Mouse (Mus musculus) lung, embryonic 16.5 days (tissue): Measurements from ENCODE around the gene Cpz. TPM values are rescaled to one million over a fixed set of nuclear protein-coding genes. Genes with fewer than 3 reads are reported as not detected.
A peak's percentile ranks its signal among the peaks of the same experiment; 100 is the strongest.

Source experiments
- ATAC-seq: fragments of 200-750 bp; cut with Nextera tagmentation; 2 replicates; pipeline ENCODE4 v1.8.0; 2017; ENCODE audit warnings: low read depth, mild to moderate bottlenecking, moderate library complexity
- H3K27ac ChIP-seq: fragments of 300-500 bp; sonication (generic); 2 replicates; pipeline ENCODE4 v1.5.1; 2014; ENCODE audit warnings: mild to moderate bottlenecking, control low read depth, low read length
- H3K27me3 ChIP-seq: fragments of 300-500 bp; sonication (generic); 2 replicates; pipeline ENCODE4 v1.6.1; 2014; ENCODE audit warnings: low read depth, low read length, mixed read lengths; ENCODE audit not compliant: control insufficient read depth, insufficient read depth
- H3K36me3 ChIP-seq: fragments of 300-500 bp; sonication (generic); 2 replicates; pipeline ENCODE4 v1.6.1; 2014; ENCODE audit warnings: low read length; ENCODE audit not compliant: control insufficient read depth, insufficient read depth
- H3K4me1 ChIP-seq: fragments of 300-500 bp; sonication (generic); replicated peaks from 2 replicates; pipeline ENCODE4 v1.6.1; 2014; ENCODE audit warnings: low read length, mixed read lengths; ENCODE audit not compliant: control insufficient read depth, insufficient read depth
- H3K4me2 ChIP-seq: fragments of 300-500 bp; sonication (generic); 2 replicates; pipeline ENCODE4 v1.6.1; 2014; ENCODE audit warnings: low read depth, low read length, control low read depth
- H3K4me3 ChIP-seq: fragments of 300-500 bp; sonication (generic); 2 replicates; pipeline ENCODE4 v1.5.1; 2014; ENCODE audit warnings: mild to moderate bottlenecking, low read length, control low read depth
- H3K9ac ChIP-seq: fragments of 300-500 bp; sonication (generic); 2 replicates; pipeline ENCODE4 v1.6.1; 2014; ENCODE audit warnings: low read length, control low read depth
- H3K9me3 ChIP-seq: fragments of 300-500 bp; sonication (generic); 2 replicates; pipeline ENCODE4 v1.6.1; 2016; ENCODE audit warnings: low read length; ENCODE audit not compliant: control insufficient read depth
- WGBS: fragments of 180-500 bp; shearing (Covaris S2); extraction: QIAGEN DNeasy Blood & Tissue Kit; methylation state at CpG from one replicate; pipeline ENCODE4 v1.1.7; 2014; 5-methylcytosine and 5-hydroxymethylcytosine counted together
- polyA plus RNA-seq: library from polyadenylated mRNA; unstranded; fragments of >200 nt; fragmentation: Nextera tagmentation; extraction: Ambion mirVana; gene quantifications from 2 replicates; pipeline ENCODE4 v1.2.1, GENCODE M21; 2015

Cpz gene
- polyA plus RNA-seq, 1 experiment from 2014 or later: 8.1 TPM

- no peak overlapping the region for H3K27ac ChIP-seq
- no peaks in the 10 kb centered on the region for H3K36me3 ChIP-seq
- H3K4me2 ChIP-seq: no peak overlapping the region
- H3K27me3 ChIP-seq: peaks cover 3% of the 10 kb centered on the region; the same call in 1 of the 2 replicates
- no peak overlapping the region for H3K4me3 ChIP-seq
- no peaks in the 10 kb centered on the region for H3K4me1 ChIP-seq
- H3K9ac ChIP-seq: no peak overlapping the region
- ATAC-seq: no peak
- H3K9me3 ChIP-seq: no peaks in the 10 kb centered on the region
- WGBS: 14% methylated on average over 5 of the region's 5 CpGs
Measured at GRCm38 (mm10) chr5:35495989-35496388, 29.5 kb downstream of the Cpz start.

GRCm38 (mm10) chr5:35494773-35495390 is 30.6 kb downstream of the Cpz start:
- Histone ChIP-seq H3K36me3 (no peaks in the 10 kb centered on the region), H3K4me3 (no peak overlapping the region), H3K9me3 (no peaks in the 10 kb centered on the region), H3K9ac (no peak overlapping the region), H3K4me1 (no peaks in the 10 kb centered on the region), H3K4me2 (no peak overlapping the region), H3K27ac (no peak overlapping the region), H3K27me3 (peaks cover 3% of the 10 kb centered on the region; the same call in 1 of the 2 replicates)
- ATAC-seq: no peak
- 36% methylated on average over 8 of the region's 8 CpGs for WGBS

GRCm38 (mm10) chr5:35493770-35494169 is 31.7 kb downstream of the Cpz start:
- Histone ChIP-seq H3K36me3 (no peaks in the 10 kb centered on the region), H3K27me3 (peaks cover 3% of the 10 kb centered on the region; the same call in 1 of the 2 replicates), H3K4me3 (no peak overlapping the region), H3K4me2 (no peak overlapping the region), H3K9ac (no peak overlapping the region), H3K4me1 (no peaks in the 10 kb centered on the region), H3K9me3 (no peaks in the 10 kb centered on the region), H3K27ac (no peak overlapping the region)
- 29% methylated on average over 12 of the region's 12 CpGs for WGBS
- no peak for ATAC-seq

- Histone ChIP-seq H3K27me3 (no peaks in the 10 kb centered on the region), H3K4me1 (no peaks in the 10 kb centered on the region), H3K4me2 (no peak overlapping the region), H3K9me3 (no peaks in the 10 kb centered on the region), H3K4me3 (no peak overlapping the region), H3K9ac (no peak overlapping the region), H3K36me3 (no peaks in the 10 kb centered on the region), H3K27ac (no peak overlapping the region)
- WGBS: 28% methylated on average over 4 of the region's 4 CpGs
- no peak for ATAC-seq
Measured at GRCm38 (mm10) chr5:35479521-35479920, 46.0 kb downstream of the Cpz start.

- Histone ChIP-seq H3K36me3 (no peaks in the 10 kb centered on the region), H3K27ac (no peak overlapping the region), H3K4me2 (no peak overlapping the region), H3K4me3 (no peak overlapping the region), H3K4me1 (0 out of 2 replicates have a peak, but pooled peaks cover 2% of the 10 kb centered on the region), H3K9me3 (no peaks in the 10 kb centered on the region), H3K27me3 (no peaks in the 10 kb centered on the region), H3K9ac (no peak overlapping the region)
- 44% methylated on average over 6 of the region's 6 CpGs for WGBS
- ATAC-seq: no peak
Measured at GRCm38 (mm10) chr5:35475236-35475635, 50.3 kb downstream of the Cpz start.

GRCm38 (mm10) chr5:35470885-35471528 is 54.5 kb downstream of the Cpz start:
- no peak overlapping the region for H3K4me3 ChIP-seq
- WGBS: 16% methylated on average over 7 of the region's 7 CpGs
- no peak overlapping the region for H3K27ac ChIP-seq
- H3K9me3 ChIP-seq: no peaks in the 10 kb centered on the region
- ATAC-seq: peak; percentile 51; the same call in 1 of the 2 replicates
- no peaks in the 10 kb centered on the region for H3K27me3 ChIP-seq
- H3K4me1 ChIP-seq: 0 out of 2 replicates have a peak, but pooled peaks cover 2% of the 10 kb centered on the region
- H3K9ac ChIP-seq: no peak overlapping the region
- H3K4me2 ChIP-seq: no peak overlapping the region
- H3K36me3 ChIP-seq: no peaks in the 10 kb centered on the region

GRCm38 (mm10) chr5:35465966-35466635 is 59.4 kb downstream of the Cpz start:
- ATAC-seq: no peak
- H3K9ac ChIP-seq: no peak overlapping the region
- 24% methylated on average over 21 of the region's 21 CpGs for WGBS
- H3K4me1 ChIP-seq: 0 out of 2 replicates have a peak, but pooled peaks cover under 1% of the 10 kb centered on the region
- no peak overlapping the region for H3K4me2 ChIP-seq
- H3K4me3 ChIP-seq: no peak overlapping the region
- H3K27ac ChIP-seq: no peak overlapping the region
- H3K36me3 ChIP-seq: no peaks in the 10 kb centered on the region
- peaks cover 2% of the 10 kb centered on the region; the same call in 1 of the 2 replicates for H3K27me3 ChIP-seq
- H3K9me3 ChIP-seq: no peaks in the 10 kb centered on the region

- H3K27me3 ChIP-seq: peaks cover 2% of the 10 kb centered on the region; the same call in 1 of the 2 replicates
- 51% methylated on average over 8 of the region's 8 CpGs for WGBS
Measured at GRCm38 (mm10) chr5:35462081-35462480, 63.4 kb downstream of the Cpz start.

GRCm38 (mm10) chr5:35459760-35460159 is 65.7 kb downstream of the Cpz start:
- no peaks in the 10 kb centered on the region; the same call in 1 of the 2 replicates for H3K27me3 ChIP-seq
- H3K4me3 ChIP-seq: no peak overlapping the region
- no peak for ATAC-seq
- H3K4me2 ChIP-seq: no peak overlapping the region
- 69% methylated on average over 4 of the region's 4 CpGs for WGBS
- no peaks in the 10 kb centered on the region for H3K9me3 ChIP-seq
- no peaks in the 10 kb centered on the region for H3K36me3 ChIP-seq
- no peak overlapping the region for H3K27ac ChIP-seq
- H3K4me1 ChIP-seq: no peaks in the 10 kb centered on the region
- H3K9ac ChIP-seq: no peak overlapping the region

More at GRCm38 (mm10) chr5:35462081-35462480, 63.4 kb downstream of the Cpz start:
- Histone ChIP-seq H3K36me3 (no peaks in the 10 kb centered on the region), H3K4me1 (no peaks in the 10 kb centered on the region), H3K4me3 (no peak overlapping the region), H3K9me3 (no peaks in the 10 kb centered on the region), H3K27ac (no peak overlapping the region), H3K9ac (no peak overlapping the region), H3K4me2 (no peak overlapping the region)
- ATAC-seq: no peak
